Mouse (Mus musculus) thymus, postnatal 25 days (tissue): ENCODE measurements around the gene Wnk3.

Experiments
- DNase-seq: peaks from one replicate; pipeline ENCODE4 v3.0.0; 2022

Gene Wnk3

DNA sequence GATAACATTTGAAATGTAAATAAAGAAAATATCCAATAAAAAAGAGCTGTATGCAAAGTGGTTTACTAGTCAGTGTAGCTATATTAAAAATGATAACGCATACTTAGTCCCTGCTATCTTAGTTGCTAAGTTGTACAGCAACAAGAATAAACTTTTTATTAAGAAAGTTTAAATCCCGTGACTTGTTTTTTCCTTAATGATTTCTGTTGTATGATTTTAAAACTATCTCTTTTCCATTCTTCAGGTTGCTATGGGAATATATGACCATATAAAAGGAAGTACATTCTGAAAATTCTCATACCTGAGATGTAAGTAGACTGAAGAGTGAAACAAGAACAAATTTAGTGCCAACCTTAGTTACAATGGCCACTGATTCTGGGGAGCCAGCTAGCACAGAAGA lies at the start of gene Wnk3:
TSS of gene Wnk3 (plus strand) at position 301 of the 400 bp plus-strand sequence.
- no peak for DNase-seq

DNA sequence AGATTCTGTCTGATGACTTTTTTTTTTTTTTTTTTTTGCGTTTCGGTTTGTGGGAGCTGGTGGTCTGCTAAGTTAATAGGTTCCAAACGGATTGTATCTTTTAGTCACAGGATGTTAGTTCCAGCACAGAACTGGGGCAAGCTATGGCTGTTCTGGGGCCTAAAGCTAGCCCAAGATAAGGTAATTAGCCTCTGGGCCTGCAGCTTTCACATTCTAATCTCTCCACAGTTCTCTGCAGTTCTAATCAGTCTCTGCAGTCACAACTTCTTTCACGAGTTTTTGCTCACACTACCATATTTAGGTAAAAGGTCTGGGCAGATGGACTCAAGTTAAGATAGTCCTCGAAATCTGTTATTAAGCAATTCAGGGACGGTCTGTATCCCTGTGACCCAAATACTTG lies 39.5 kb upstream of the Wnk3 start:
- no peak for DNase-seq

DNA sequence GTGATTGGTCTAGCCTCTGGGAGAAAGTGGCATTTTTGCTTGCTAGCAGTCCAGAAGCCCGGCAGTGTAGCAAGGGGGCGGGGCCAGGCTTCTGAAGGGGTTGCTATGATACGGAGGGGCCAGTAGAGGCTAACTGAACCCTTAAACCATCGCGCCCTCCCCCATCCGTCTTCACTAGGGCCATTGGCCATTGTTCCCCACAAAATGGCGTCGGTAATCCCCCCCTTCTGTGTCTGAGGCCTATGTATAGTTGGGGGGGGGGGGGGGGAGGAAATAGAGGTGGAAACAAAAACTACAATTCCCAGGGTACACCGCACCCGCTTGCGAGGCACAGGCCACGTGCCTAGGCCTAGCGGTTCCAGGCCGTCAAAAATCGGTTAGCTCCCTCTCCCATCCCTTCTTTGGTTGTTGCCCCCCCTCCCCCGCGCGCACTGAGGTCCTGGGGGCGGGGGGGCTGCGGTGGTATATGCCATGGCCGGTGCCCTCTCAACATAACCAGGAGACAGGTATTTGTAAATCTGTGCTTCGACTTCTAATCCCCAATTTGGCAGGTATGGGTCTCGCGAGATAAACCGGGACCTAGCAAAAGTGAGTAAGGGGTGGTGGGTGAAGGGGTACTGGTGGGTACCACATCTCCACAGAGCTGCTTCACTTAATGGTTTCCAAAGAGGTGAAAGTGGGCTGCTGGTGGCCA lies 29.3 kb upstream of the Wnk3 start:
- peak; percentile 2 for DNase-seq

DNA sequence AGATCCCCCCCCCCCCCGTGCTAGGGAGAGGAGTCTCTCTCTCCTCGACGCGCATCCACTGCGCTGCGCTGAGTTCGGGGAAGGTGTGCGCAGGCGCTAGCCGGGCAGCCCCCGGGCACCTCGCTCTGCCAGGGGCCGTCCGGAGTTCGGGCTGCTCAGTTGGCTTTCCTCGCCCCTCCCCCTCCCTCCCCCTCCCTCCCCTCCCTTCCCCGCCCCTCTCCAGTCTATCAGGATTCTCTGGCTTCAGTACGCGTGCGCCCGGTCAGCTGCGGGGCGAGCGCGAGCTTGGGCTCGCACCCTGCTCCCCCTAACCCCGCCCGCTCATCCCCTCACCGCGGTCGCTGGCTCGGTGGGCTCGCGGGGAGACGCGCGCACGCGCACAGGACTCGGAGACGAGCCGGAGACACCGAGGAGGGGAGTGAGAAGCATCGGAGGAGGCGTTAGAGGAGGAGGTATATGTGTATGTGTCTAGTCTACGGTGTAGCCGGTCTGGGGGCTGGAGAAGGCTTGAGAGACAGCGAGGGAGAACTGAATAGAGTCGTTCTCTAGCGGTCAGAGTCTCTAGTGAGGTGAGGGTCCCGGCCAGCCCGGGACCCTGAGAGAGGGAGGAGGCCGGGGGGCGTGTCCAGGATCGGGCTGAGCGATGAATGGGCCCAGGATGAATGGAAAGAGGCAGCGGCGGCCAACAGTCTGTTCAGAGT lies 28.5 kb upstream of the Wnk3 start:
- peak; percentile 55 for DNase-seq

DNA sequence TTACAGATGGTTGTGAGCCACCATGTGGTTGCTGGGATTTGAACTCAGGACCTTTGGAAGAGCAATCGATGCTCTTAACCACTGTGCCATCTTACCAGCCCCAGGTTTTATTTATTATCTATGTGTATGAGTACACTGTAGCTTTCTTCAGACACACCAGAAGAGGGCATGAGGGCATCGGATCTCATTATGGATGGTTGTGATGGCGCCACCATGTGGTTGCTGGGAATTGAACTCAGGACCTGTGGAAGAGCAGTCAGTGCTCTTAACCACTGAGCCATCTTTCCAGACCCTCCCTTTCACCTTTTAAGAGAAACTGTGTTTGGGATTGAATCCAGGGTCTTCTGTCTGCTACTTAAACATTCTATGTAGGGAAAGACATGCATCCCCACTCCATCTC lies 24.7 kb upstream of the Wnk3 start:
- peak; percentile 4 for DNase-seq

DNA sequence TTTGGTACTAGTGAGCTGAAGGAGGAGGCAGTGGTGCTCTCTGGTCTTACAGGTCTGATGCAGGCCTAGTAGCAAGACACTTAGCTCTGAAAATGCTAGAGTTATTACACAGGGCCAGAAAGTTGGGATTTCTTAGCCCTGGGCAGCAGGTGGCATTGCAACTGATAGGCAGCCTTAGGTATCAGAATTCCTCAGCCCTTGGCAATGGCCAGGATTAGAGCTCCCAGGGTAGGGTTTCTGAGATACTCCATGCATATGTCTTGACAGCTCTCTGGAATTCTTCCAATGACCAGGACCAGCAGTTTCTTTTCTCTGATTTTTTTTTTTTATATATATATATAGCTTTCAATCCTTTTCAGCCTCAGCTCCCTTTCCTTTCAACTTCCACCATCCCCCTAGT lies 100.5 kb downstream of the Wnk3 start:
- DNase-seq = no peak

DNA sequence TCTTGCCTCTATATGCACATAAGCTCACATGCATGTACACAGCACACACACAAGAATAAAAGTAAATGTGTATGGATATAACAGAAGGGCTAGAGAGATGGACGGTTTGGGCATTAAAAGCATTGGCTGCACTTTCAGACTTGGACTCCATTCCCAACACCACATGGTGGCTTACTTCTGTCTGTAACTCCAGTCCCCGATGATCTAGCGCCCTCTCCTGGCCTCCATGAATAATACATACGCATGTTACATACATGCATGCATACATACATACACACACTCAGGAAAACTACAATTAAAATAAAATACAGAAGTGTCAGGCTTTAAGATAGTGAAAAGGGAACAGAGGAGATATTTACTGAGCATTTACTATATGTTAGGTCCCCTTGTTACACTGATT lies 115.9 kb downstream of the Wnk3 start:
- DNase-seq = peak; percentile 13

DNA sequence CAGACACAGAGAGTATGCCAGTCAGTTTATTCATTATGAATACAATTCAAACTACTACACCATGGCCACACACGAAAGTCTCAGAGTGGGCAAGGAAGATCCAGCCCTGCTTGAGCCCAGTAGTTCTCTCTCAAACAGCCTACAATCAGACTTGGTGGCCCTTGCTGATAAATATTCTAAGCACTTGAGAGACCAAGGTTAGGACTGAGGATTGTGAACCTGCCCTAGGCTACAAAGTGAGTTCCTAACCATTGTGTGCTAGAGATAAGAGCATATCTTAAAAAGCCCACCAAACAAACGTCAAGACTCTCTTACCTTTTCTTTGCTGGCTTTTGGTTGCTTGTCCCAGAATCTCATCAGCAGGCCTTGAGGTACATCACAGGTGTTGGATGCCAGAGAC lies 135.7 kb downstream of the Wnk3 start:
- DNase-seq = no peak

DNA sequence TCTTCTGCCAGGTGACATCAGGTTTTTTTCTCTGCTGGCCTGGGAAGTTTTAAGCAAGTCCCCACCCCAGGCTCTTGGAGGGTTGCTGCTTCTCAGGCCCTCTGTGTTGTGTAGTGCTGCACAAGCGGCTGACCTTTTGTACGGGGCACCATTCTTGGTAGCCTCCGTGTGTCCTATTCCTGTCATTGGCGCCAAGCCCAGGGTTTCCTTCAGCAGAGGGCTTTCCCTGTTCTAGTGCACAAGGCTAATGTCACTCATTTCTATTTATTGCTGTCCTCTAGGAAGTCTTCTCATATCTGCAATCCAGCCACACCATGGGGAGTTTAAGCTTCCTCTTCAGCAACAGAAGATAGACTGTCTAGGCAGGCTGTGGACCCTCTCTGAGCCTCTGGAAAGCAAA lies 139.9 kb downstream of the Wnk3 start:
- DNase-seq = no peak

DNA sequence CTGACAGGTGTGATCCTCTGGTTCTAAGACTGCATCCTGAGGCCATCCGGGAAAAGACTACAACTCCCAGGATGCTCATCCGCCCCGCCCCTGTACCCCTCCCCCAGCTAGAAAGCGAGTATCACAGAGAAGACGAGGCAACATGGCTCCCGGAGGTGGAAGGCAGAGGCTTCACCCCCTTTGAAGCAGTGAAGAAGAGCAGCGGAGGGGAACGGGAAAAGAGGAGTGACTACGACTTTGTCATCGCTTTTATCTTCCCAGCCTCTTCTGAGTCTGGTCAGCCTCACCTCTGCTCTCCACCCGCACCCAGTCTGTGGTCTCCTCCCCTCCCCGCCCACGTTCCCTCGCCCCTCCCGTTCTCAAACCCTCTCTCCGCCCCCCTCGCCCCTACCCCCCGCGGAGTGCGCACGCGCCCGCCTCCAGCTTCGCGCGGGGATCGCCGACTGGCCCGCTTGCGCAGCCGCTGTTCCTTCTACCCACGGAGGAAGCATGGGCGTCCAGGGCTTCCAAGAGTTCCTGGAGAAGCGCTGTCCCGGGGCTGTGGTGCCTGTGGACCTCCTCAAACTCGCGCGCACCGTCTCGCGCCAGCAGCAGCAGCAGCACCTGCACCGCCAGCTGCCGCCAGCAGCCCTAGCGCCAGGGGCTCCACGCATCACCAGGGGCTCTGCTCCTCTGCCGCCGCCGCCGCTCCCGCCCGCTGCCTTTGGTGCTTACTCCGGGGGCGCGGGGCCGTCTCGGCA lies 146.1 kb downstream of the Wnk3 start, which contains the start of gene Fam120c:
TSS of gene Fam120c (plus strand) at position 415 of the 740 bp plus-strand sequence.
- DNase-seq = peak; percentile 87

DNA sequence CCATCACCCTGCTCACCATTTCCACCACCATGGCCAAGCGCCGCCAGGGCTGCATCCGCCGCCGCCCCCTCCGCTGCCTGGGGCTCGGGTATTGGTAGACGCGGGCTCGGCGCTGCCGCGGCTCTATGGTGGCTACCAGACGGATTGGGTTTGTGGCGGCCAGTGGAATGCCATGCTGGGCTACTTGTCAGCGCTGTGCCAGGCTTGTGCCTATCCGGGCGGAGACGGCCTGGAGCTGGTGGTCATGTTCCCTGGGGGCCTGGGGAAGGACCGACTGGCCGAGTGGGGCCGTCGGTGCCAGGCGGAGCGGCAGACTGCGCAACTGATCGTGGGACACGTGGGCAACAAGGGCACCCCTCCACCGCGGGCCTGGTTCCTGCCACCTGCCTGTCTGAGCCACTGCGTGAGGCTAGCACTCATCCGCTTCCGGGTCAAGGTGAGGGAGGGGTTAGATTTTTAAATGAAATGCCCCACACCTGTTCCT lies 146.7 kb downstream of the Wnk3 start:
- peak; percentile 69 for DNase-seq

DNA sequence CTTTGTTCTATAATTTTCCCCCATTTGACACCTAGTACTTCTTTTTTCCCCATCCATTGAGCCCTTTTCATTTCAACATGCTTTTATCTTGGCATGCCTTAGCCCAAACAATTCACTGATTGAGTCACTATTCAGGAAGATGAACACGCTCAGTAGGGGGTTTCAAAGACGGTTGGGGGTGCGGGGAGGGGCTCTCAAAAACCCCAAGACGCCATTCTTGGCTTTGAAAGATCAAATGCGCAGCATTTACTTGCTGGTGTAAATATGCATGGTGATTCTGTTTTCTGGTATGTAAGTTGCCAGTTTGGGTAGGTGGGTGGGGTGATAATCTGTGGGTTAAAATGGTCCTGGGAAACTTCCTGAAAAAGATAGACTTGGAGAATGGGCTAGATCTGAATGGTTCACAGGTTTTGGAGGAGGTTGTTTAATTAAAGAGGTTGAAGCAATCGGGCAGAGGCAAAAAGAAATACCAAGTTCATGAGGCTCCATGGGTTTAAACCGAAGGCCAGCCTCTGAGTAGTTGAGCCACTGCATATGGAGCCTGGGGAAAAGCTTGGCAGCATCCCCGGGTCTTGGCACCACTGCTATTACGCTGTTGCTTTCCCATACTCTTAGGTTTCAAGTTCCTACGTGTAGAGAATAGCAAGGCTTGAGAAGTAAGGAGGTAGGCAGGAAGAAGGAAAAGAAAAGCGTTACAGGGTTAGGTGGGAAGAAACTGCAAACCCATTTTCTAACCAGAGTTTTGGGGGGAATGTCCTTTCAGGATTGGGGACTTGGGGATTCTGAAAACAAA lies 147.7 kb downstream of the Wnk3 start:
- peak; percentile 1 for DNase-seq

DNA sequence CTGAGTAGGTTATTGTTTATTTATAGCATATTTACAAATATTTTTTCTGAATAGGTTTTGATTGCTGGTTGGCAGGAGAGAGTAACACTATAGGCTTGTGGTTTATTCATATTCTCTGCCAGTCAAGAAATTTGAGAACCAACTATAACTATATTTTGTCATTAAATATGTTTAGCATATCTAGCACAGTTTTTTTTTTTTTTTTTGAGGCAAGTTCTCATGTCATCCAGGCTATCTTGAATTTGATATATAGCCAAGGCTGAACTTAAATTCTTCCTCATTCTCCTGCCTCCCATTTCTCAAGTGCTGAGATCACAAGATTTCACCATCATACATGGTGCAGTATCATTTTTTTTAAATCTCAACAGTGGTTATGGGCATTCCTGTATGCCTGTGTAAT lies 149.4 kb downstream of the Wnk3 start:
- no peak for DNase-seq

DNA sequence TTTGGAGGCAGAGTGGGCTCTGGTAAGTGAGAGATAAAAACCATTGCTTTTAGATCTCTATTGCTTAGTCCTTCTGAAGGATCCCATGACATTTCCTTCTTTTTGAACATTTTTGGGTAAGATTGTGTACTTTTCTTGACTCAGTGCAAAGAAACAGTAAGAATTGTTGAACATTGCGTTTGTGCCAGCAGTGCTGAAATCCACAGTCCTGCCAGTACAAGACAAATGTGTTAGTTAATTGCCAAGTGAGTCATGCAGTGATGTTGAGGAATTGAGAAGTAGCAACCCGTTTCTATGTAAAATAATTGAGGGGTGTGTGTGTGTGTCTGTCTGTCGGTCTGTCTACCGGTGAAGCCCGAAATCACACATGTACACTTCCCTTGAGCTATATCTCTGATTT lies 151.4 kb downstream of the Wnk3 start:
- no peak for DNase-seq
